Mouse (Mus musculus): ENCODE results near the gene Slc38a2.

Gene Slc38a2

DNA sequence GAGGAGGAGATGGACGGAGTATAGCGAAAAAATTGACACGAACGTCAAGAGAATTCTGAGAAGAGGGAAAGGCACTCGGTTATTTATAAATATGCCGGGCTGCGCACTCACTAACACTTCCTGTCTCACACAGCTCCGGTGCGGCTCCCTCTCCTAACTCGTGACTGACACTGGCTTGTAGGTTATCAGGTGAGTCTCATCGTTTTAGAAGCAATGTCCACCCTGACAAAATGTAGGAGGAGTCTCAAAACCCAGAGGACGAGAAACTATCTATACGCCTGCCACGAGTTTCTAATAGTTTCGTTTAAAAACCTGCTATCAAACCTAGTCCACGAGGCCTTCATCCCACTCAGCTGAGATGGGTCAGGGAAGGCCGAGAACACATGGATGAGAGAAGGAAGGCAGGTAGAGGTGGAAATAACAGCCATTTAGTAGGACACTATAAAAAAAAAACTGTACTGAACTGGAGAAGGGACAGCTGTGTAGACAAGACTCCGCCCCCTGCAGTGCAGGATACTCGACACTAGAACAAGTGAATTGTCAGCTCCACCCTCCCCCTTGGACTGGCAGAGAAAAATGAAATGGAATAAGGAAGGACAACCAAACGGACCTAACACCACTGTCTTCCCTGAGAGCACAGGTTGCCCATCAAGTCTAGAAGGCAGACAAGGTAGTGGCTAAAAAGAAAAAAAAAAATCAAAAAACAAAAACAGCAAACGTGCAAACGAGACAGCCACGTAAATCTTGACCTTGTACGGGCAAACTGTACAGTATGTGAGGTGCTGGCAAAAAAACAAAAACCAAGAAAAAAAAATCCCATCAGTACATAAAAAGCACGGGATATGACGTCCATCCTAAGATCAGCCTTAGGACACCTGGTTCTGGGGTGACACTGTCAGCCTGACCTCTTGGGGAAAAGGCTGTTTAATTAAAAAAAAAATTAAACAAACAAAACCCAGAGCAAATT lies 3.8 kb downstream of the Slc38a2 start:
- DNase-seq, result peak; percentile 50

DNA sequence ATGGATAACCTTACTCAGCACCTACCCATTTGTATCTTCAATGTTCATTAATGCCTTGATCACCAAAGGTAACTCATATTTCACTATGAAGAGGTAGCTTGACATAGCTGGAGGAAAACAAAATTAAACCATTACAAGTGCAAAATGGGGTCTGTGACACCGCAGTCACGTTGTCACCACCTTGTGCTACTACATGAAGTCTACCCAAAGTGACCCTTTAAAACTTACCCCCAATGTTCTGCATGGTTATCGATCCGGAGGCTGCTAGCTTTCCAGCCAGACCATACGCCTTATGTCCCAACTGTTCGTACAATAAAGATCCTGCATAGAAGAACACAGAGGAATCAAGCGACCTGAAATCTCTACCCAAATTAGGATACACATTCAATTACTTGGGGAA lies 4.5 kb downstream of the Slc38a2 start:
- no peak for DNase-seq

DNA sequence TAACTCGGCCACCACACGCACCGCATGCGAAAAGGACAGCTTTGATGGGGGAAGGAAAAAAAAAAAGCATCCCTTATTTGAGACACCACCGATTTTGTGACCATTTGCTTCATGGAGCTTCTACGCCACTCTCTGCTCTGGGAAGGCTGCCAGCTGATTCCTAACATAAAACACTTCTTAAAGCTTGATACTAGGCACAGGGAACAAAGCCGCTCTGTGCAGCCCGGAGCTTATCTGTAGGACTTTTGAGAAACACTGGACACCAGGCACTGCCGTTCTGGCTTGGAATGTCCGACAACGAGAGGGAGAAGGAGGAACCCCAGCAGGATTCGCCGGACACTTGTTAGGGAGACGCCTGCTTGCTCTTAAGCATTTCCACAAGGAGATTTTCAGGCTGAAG lies 5.8 kb downstream of the Slc38a2 start:
- no peak for DNase-seq

DNA sequence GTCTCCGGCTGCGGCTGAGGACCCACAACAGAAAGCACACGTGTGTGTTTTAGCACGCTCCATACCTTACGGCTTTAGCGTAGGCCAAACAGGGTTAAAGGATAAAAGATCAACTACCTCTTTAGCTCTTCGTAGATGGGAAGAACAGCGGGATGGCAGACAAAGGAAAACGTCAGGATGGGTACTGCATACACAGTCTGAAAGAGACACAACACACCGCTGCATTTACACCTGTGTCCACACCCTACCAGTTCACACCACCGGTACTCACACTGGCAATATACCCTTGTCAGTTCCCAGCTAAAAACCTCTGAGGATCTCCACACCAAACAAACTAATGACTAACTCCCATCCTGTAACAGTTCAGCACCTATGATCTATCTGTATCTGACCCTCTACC lies 7.1 kb downstream of the Slc38a2 start:
- DNase-seq, result no peak

DNA sequence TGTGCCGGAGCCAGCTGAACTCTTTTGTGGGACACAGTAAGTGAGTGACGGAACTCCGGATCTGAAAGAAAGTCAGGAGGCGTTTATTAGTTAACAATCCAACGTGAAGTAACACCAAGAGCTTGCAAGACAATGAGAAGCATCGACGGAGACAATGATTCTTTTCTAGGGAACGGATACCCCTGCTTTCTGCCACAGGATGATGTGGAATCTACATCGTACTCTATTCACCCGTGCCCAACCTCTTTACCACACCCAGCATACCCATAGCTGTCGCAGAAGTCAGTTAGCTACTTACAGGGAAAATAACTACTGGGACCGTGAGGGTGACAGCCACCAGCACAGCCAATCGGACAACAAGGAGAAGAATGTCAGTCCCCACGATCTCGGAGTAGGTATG lies 8.1 kb downstream of the Slc38a2 start:
- DNase-seq, result no peak

DNA sequence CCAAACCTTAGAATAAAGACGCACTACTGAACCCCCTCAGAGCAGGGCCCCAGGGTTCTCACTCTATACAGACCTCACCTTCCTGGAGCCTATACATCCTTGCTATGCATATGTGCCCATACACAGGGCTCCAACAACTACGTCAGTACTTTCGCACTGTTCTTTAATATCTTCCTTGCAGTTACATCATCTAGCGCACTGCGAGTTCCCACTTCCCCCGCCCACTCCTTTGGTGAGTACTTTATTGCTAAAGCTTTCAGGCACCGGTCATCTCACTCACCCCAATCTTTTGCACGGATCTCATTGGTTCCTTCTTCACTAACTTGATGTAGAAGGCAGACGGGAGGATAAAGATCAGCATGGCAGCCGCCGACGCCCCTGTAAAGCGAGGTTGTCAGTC lies 8.7 kb downstream of the Slc38a2 start:
- no peak for DNase-seq

DNA sequence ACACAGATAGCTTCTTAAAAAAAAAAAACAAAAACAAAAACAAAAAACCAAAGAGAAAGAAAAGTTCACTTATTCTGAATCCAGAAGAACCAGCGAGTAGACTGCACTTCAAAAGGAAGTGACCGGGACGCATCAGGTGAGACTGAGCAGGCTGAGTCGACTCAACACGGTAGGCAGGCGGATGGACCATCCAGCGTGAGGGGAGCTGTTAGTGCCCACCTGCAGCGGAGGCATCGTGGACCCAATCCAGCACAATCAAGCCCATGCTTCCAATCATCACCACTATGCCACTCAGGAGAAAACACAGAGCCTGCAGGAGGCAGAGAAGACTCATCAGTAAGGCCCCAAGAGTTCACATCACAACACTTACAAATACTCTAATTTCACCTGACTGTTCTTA lies 9.6 kb downstream of the Slc38a2 start:
- DNase-seq, result no peak

DNA sequence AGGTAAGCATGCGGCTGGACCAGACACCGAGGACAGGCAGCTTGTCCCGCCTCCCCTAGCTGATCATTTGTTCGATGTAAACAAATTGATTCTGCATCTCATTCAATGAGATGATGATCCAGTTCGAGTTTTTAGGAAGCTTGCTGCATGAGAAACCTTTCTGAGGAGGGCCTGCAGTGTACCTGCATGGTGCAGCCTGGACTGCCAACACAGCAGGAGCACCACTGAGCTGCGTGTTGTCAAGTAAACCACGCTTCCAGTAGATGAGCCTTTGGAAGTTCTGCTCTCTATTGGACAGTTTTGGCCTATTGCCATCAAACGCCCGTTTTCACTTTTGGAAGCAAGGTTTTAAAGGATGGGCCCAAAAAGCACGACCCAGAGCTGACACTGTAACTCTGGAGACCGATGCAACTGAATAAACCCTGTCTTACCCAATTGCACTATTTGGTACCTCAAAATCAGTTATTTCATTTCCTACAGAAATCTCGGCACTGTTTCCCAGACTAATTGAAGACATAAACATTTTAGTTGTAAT lies 10.7 kb downstream of the Slc38a2 start:
- no peak for DNase-seq

DNA sequence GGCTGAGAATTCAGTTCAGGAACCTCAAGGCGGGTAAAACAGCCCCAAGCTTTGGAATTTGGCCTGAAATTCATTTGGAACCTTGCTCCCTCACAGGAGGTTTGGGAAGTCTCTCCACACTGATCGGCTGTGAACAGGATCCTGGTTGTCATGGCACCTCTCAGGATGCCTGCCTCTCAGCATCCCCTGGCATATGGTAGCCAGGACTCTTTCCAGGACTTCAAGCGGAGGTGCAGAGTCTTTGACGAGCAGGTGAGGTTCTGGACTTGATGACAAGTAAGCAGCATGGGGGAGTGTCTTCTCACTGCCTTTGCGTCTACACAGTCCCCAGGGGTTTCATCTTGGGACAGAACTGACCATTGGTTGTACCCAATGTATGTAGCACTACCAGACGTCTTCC lies 11.5 kb downstream of the Slc38a2 start:
- DNase-seq, result no peak

DNA sequence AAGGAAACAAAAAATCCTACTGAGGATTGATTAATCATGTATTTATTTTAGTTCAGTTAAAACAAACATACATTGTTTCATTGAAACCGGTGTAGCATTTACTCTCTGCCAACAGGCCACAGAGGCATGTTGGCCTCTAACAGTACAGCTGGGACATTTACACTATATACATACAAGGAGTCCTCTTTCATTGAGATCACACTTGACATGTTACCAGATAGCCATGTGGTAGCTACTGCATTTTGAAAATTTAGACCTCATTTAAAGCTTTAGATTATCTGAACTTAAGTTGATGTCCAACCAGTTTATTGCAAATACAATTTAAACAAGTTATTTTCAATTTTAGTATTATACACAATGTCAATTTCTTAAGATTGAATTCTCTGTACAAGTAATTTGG lies 12.2 kb downstream of the Slc38a2 start:
- no peak for DNase-seq

DNA sequence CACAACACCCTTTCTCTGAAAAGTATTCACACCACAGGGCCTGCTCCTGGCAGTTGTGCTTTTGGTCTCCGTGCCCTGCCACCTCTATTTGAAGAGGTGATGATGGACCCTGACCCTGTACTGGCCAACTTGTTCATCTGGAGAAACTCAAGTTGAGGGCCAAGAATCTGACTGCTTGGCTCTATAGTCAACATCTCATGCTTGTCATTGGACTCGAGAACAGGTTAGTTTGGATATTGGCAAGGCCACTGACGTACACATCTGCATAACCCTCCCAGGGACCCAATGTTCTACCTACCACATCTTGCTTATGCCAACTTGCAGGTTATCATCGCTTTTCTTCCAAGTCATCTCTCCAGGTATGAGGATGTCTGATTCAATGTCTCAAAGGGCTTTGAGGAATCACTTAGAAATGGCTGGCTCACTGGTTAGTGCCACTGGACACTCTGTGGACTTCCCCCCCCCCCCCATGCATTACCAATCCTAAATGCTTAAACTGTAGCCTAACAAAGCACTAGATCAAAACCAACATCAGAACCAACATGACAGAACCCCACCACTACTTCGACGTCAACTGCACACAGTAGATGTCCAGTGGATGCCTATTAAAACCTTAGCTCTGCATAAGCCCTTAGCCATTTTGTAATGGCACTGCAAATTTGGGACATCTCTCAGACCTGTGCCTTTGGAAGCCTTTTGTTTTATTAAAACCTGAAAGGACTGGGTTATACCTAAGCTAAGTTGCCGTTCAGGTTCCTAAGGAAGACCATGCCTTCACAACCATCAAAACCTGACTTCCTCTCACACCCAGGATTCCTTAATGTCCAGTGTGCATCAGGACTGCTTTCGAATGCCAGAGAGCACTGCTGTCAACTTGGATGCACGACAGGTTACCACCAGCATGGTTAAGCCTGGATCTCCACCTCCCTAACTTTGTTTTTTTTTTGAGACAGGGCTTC lies 13.1 kb downstream of the Slc38a2 start:
- no peak for DNase-seq

DNA sequence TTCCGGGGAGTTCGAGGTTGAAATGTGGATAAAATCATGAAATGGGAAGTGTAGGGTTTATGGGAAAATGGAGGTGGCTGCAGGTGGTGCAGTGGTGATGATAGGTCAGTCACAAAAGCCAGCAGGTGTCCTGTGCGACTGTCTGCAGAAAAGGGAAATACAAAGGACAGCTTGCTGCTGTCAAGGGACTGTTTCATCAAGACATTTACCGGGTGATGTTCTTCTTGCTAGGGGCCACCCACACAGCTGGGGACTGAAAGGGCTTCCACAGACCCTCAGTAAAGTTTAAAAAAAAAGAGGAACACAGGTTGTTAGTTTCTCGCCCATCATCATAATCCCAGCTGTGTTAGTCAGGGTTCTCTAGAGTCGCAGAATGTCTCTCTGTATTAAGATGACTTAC lies 14.3 kb downstream of the Slc38a2 start:
- no peak for DNase-seq

DNA sequence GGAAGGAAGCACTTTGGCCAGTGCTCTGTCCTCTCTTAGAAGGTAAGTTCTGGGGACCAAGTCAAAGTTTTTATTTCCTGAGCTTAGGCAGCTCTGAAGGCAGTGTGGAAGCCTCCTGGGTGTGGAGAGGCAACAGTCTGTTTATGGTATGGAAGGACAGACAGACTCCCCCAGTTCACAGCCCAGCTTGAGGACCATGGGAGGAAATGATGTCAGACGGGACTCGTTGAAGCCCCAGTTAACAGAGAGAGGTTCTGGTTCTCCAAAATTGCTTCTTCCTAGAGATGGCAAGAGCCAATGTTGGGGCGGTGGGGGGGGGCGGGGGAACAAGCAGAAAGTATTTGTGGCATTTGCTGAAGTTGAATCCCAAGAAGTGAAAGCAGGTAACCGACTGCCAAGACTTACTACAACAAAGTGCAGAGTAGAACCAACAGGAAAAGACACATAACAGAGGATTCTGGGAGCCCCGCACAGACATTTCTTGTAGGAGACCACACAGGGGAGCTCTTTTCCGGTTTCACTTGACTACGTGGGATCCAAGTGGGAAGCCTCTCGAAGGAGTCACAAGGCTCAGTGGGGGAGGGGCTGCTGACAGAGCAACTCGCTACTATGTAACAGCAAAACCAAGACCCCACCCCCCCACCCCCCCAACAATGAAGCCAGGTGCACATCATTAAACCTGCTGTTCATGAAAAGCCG lies 15.2 kb downstream of the Slc38a2 start:
- peak; percentile 37 for DNase-seq

DNA sequence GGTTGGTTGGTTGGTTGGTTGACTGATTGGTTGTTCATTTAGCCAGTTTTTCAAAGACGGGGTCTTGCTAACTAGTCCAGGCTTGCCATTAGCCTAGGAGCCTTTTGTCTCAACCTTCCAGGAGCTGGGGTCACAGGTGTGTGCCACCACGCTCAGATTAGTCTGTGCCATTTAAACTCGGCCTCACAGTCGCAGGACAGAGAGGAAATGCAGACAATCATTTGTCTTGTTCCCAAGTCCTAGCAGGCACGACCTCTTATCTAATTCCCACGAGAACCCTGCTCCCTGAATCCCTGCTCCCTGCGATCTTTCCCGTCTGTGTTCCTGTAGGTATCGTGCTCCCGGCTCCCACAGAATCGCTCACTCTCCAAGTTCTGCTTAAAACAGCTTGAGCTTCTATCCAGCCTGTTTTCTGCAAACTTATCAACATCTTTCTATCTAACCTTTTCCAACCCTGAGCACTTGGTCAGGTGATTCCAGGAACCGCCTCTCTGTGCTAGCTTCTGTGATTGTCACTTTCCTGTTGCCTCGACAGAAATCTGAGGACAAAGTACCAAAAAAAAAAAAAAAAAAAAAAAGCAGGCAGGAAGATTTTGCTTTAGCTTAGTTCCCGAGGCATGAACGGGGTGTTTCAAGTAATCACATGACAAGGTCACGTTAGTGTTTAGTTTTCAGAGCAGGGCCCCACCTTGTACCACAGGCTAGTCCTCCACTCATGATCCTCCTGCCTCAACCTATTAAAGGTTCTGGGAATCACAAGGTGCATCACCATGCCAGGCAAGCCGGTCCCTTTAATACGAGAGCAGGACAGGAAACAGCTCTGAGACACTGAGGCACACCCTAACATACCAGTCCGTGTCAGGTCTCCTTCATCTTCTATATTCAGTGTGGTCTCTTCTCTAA lies 20.4 kb downstream of the Slc38a2 start:
- DNase-seq, result no peak

DNA sequence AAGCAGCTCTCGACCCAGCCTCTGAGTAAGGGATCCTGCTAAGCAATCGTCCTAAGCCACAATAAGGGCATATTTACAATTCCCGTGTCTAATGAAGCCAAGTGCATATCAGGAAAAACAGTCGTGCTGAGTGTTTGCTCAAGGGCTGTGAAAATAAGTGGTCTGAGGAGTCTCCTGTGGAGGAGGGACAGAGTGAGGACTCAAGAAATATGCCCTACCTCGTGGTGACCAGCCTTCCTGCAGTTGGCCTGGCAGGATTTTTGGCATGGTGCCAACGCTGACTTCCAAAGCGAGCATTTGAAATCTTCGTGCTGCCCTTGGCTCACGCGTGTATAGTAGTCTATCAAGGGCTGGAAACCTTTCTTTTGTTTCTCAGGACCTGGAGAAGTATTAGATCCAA lies 23.0 kb downstream of the Slc38a2 start:
- DNase-seq, result no peak

DNA sequence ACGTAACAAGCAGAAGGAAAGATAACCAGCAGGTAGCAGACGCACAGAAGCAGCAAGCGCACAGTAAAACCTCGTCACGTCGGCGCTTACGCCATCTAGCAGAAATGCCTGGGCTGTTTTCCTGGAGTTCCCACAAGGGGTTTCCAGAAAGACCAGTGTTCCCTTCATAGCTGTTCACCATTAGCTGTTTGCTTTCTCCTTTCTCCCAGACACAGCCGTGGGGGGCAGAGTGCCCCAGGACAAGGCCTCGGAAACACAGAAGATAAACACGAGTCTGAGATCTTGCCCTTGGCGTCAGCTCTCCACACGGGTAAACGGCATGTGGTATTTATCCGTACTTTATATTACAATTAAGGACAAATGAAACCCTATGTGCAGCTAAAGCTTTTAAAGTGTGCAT lies 23.8 kb downstream of the Slc38a2 start:
- no peak for DNase-seq

DNA sequence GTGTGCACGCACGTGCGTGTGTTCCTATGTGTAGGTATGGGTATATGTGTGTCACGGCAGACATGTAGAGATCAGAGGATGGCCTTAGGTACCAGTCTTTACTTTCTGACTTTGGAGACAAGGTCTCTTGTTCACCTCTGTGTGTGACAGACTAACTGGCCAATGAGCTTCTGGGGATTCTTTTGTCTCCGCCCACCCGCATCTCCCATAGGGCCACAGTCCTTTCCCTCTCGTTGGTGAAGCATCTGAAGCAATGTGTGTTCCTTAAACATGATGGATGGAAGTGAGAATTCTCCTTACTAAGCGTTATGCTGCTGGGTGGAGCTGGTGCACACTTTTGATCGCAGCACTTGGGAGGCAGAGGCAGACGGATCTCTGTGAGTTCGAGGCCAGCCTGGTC lies 24.5 kb downstream of the Slc38a2 start:
- no peak for DNase-seq

DNA sequence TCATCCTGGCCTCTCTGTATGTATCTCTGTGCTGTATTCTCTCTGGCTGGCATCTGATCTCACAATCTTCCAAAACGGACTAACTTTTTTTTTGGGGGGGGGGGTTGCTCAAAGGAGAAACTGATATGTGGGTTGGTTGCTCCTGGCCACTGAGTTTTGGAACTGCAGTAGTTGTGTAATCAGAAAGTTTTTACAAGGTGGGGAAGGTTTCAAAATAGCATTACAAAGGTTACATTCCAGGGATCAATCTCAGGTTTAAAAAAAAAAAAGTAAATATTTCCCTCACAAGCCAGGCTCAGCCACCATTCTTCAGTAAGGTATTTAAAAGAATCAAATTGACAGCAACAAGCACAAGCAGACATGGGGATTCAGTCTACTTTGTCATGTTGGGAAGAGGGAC lies 25.4 kb downstream of the Slc38a2 start:
- no peak for DNase-seq

DNA sequence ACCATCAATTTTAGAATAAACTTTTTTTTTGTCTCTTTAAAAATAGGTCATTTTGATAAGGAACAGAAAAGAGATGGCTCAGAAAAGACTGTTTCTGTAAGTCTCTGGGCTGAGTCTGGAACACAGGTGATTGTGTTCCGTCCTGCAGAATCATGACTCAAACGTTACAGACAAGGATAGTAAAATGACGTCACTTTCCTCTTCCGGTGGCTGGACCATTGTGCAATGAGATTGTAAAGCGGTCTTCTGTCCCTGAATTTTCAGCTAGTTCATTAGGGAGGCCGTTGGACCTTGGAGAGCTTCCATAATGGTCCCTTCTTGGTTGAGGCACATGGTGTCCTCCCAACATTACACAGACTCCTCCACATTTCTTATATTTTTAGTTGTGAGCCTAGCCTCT lies 29.8 kb downstream of the Slc38a2 start:
- DNase-seq, result no peak

DNA sequence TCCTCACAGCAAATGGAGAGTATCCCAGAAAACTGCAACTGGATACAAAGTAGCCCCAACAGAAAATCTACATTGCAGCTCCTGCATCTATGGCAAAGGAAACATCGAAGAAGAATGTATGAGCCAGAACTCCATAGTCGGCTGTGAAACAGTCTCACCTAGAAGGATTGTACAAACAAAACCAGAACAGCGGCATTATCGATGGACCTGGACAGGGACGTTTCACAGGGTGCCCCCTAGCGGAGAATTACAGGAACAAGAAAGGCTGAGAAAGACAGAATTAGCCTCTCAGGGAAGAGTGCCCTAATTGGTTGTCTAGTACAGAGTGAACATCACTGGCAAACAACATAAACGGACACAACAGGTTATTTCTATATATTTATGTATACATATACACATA lies 32.9 kb downstream of the Slc38a2 start:
- peak; percentile 66 for DNase-seq

DNA sequence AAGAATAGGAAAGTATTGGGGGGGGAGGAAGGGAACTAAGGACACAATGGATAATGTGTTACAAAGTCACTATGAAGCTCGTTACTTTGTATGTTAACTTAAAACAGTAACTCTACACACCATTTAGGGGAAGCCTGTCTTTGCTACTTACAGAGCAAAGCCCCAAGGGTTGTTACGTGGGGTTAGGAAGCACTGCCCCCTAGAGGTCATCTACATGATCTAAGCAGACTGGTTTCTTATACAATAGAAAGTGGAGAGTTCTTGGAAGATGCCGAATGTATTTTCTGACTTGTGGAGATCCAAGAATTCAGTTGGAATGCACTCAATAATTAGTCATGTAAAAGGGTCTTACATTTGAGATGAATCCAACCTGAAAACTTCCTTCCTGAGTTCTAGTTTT lies 33.6 kb downstream of the Slc38a2 start:
- peak; percentile 83 for DNase-seq
